Mouse (Mus musculus) cortical plate, adult 2 months (tissue): Measurements from ENCODE around the gene Jph4. TPM values are rescaled to one million over a fixed set of nuclear protein-coding genes. Genes with fewer than 3 reads are reported as not detected.

ENCODE experiments used
- H3K27ac ChIP-seq: fragments of 200-500 bp; 2 replicates; pipeline ENCODE4 v1.5.1; 2012; ENCODE audit warnings: low read length, control low read depth, inconsistent platforms; ENCODE audit not compliant: insufficient read depth
- H3K4me1 ChIP-seq: fragments of 200-500 bp; 2 replicates; pipeline ENCODE4 v1.6.1; 2011; ENCODE audit warnings: low read length; ENCODE audit not compliant: control insufficient read depth, insufficient read depth
- H3K4me3 ChIP-seq: fragments of 200-500 bp; 2 replicates; pipeline ENCODE4 v1.5.1; 2011; ENCODE audit warnings: mild to moderate bottlenecking, low read length, control low read depth; ENCODE audit not compliant: insufficient read depth
- CTCF ChIP-seq: fragments of 200-500 bp; IDR thresholded peaks from 2 replicates; pipeline ENCODE4 v1.5.1; 2011; ENCODE audit warnings: mild to moderate bottlenecking, control low read depth, low read length; ENCODE audit not compliant: insufficient read depth; ENCODE audit errors: extremely low read depth
- POLR2A ChIP-seq: fragments of 200-500 bp; IDR thresholded peaks from 2 replicates; pipeline ENCODE4 v1.6.1; 2011; ENCODE audit warnings: mild to moderate bottlenecking, low read length, control low read depth; ENCODE audit not compliant: insufficient read depth; ENCODE audit errors: extremely low read depth
- polyA plus RNA-seq: library from polyadenylated mRNA; depleted of rRNA; stranded (reverse); fragments of >200 nt; gene quantifications from 2 replicates; pipeline ENCODE4 v1.2.3, GENCODE M21; 2012

Gene Jph4
- polyA plus RNA-seq, 1 experiment = 244 TPM

GRCm38 (mm10) chr14:55118852-55119251 is 2.1 kb upstream of the Jph4 start:
- H3K4me3 ChIP-seq = no peak overlapping the region
- no peak for TF ChIP-seq POLR2A
- no peak for TF ChIP-seq CTCF
- H3K27ac ChIP-seq = no peak overlapping the region
- peaks cover 5% of the 10 kb centered on the region for H3K4me1 ChIP-seq

GRCm38 (mm10) chr14:55115846-55116245 is 889 bp downstream of the Jph4 start:
- peak overlapping the region; percentile 96 for H3K27ac ChIP-seq
- H3K4me3 ChIP-seq = peak overlapping the region; percentile 99
- peaks cover 8% of the 10 kb centered on the region for H3K4me1 ChIP-seq
- no peak for TF ChIP-seq POLR2A
- no peak for TF ChIP-seq CTCF

- Histone ChIP-seq H3K27ac (peak overlapping the region; percentile 96), H3K4me1 (peaks cover 10% of the 10 kb centered on the region), H3K4me3 (peak overlapping the region; percentile 99)
- TF ChIP-seq CTCF (no peak), POLR2A (peak; percentile 32; the same call in 1 of the 2 replicates)
Observed at GRCm38 (mm10) chr14:55114759-55115701, 1.7 kb downstream of the Jph4 start.

GRCm38 (mm10) chr14:55113975-55114645 is 2.6 kb downstream of the Jph4 start:
- peaks cover 10% of the 10 kb centered on the region for H3K4me1 ChIP-seq
- H3K4me3 ChIP-seq = peak overlapping the region; percentile 99
- H3K27ac ChIP-seq = peak overlapping the region; percentile 92
- TF ChIP-seq POLR2A (no peak), CTCF (peak; percentile 24; the same call in 1 of the 2 replicates)

- peak overlapping the region; percentile 69; the same call in 1 of the 2 replicates for H3K27ac ChIP-seq
- no peak for TF ChIP-seq POLR2A
- no peak for TF ChIP-seq CTCF
- H3K4me3 ChIP-seq = peak overlapping the region; percentile 99; the same call in 1 of the 2 replicates
- H3K4me1 ChIP-seq = peaks cover 8% of the 10 kb centered on the region
Observed at GRCm38 (mm10) chr14:55113351-55113974, 3.3 kb downstream of the Jph4 start.

GRCm38 (mm10) chr14:55111720-55112119 is 5.0 kb downstream of the Jph4 start:
- Histone ChIP-seq H3K4me1 (peaks cover 9% of the 10 kb centered on the region), H3K27ac (peak overlapping the region; percentile 60; the same call in 1 of the 2 replicates), H3K4me3 (no peak overlapping the region)
- TF ChIP-seq POLR2A (peak; percentile 71), CTCF (no peak)

- Histone ChIP-seq H3K27ac (peak overlapping the region; percentile 39), H3K4me3 (no peak overlapping the region), H3K4me1 (peaks cover 9% of the 10 kb centered on the region)
- TF ChIP-seq POLR2A (no peak), CTCF (no peak)
Observed at GRCm38 (mm10) chr14:55110076-55110475, 6.7 kb downstream of the Jph4 start.

GRCm38 (mm10) chr14:55109048-55109873 is 7.5 kb downstream of the Jph4 start:
- Histone ChIP-seq H3K27ac (peak overlapping the region; percentile 58), H3K4me3 (no peak overlapping the region), H3K4me1 (peaks cover 9% of the 10 kb centered on the region)
- TF ChIP-seq CTCF = no peak
- no peak for TF ChIP-seq POLR2A

- H3K4me1 ChIP-seq = peaks cover 9% of the 10 kb centered on the region
- TF ChIP-seq POLR2A = peak; percentile 69; the same call in 1 of the 2 replicates
- TF ChIP-seq CTCF = no peak
- H3K27ac ChIP-seq = peak overlapping the region; percentile 83
- no peak overlapping the region for H3K4me3 ChIP-seq
Observed at GRCm38 (mm10) chr14:55108202-55108870, 8.4 kb downstream of the Jph4 start.
